Mouse (Mus musculus) liver, adult 10 weeks (tissue): ENCODE results near the gene Nfe2l1. TPM values are rescaled to one million over a fixed set of nuclear protein-coding genes. Genes with fewer than 3 reads are reported as not detected.

Source experiments
- polyA plus RNA-seq: library from polyadenylated mRNA; stranded (reverse); fragments of 350-450 nt; fragmentation: Illumina TruSeq; extraction: RNeasy Lipid Tissue Mini Kit (QIAGEN cat#74804); gene quantifications from one replicate; pipeline ENCODE4 v1.2.3, GENCODE M21; 2014; ENCODE audit warnings: low read depth, low replicate concordance

Nfe2l1 gene
- polyA plus RNA-seq: 25.4 TPM

GRCm38 (mm10) chr11:96829813-96830538 is at the start of gene Nfe2l1:
TSS of gene Nfe2l1 (minus strand) at chr11:96829968.

GRCm38 (mm10) chr11:96849681-96850467 is 20.1 kb upstream of the Nfe2l1 start, which contains the start of gene Copz2:
TSS of gene Copz2 (plus strand) at chr11:96849870.

GRCm38 (mm10) chr11:96788871-96789795 is 40.6 kb downstream of the Nfe2l1 start, which contains the start of gene Cbx1:
TSS of gene Cbx1 (plus strand) at chr11:96789127.

GRCm38 (mm10) chr11:96776968-96777962 is 52.5 kb downstream of the Nfe2l1 start, which contains the start of gene Snx11:
TSS of gene Snx11 (minus strand) at chr11:96777559.

Other genes with a start within 250 kb of the Nfe2l1 start
- gene Snx11, start 52.4 kb downstream of the Nfe2l1 start, polyA plus RNA-seq: 3.0 TPM
- gene Cbx1, start 40.8 kb downstream of the Nfe2l1 start, polyA plus RNA-seq: 37.1 TPM
- gene Copz2, start 19.9 kb upstream of the Nfe2l1 start, polyA plus RNA-seq: 15.9 TPM
- gene Cdk5rap3, start 86.5 kb upstream of the Nfe2l1 start, polyA plus RNA-seq: 31.6 TPM
- 0.58 TPM for gene Prr15l, start 98.1 kb upstream of the Nfe2l1 start, polyA plus RNA-seq
- 54.7 TPM for gene Pnpo, start 114.0 kb upstream of the Nfe2l1 start, polyA plus RNA-seq
- gene Sp2, start 153.0 kb upstream of the Nfe2l1 start, polyA plus RNA-seq: 1.2 TPM
- gene Sp6, start 183.4 kb upstream of the Nfe2l1 start, polyA plus RNA-seq: not detected
- 0.69 TPM for gene Scrn2, start 200.0 kb upstream of the Nfe2l1 start, polyA plus RNA-seq
- 0.58 TPM for gene Lrrc46, start 211.4 kb upstream of the Nfe2l1 start, polyA plus RNA-seq
- 15.7 TPM for gene Mrpl10, start 211.6 kb upstream of the Nfe2l1 start, polyA plus RNA-seq
- 0.16 TPM for gene Osbpl7, start 220.7 kb upstream of the Nfe2l1 start, polyA plus RNA-seq